Mouse (Mus musculus) neural tube, embryonic 10.5 days (tissue): Measurements from ENCODE around the gene Ncr1.
"Not testable (repeated sequence)": the region's sequence is repeated elsewhere in the genome, so short reads cannot be mapped to it uniquely, and the experiment has no call there.

Source experiments
- DNase-seq: peaks from one replicate; pipeline ENCODE4 v3.0.0-alpha.2; 2017; ENCODE audit warnings: low spot score; ENCODE audit errors: extremely low spot score

Ncr1 gene

DNA sequence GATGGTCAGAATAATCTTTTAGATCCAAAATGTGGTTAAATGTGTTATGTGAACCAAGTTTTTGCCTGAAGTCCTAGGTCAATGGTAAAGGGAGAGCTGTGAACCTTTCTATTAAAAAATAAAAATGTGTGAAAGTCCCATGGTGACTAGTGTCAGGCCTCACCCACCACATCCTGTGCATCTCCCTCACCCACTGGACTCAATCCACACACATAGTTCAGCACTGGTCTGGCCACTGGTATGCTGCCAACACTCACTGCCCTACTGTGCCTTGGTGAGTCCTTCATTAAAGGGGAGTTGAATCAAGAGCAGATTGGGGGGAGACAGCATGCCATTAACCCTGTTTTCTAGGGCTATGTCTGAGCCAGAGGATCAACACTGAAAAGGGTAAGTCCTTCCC lies at the start of gene Ncr1:
Ncr1 (plus strand) TSS at position 216 of the 400 bp plus-strand sequence.
- DNase-seq, result no peak

DNA sequence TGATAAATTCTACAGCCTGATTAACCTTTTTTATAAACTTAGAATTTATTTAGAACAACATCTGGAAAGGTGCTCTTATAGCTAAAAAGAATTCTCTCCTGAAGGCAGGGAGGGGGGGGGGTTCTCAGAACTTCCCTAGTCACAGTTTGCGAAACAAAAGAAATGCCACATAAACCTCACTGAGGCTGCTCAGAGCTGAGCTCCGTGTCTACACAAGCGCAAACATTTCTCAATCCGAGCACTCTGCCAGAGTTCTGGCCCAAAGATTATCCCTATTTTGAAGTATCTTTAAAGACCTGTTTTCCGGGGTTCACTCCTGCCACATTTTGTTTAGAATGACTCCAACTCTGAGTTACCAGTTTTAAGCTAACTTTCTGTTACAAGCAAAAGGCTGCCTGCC lies 44.9 kb upstream of the Ncr1 start:
- no peak for DNase-seq

GRCm38 (mm10) chr7:4297189-4297588 lies 40.3 kb upstream of the Ncr1 start:
- no peak for DNase-seq

GRCm38 (mm10) chr7:4300166-4300565 lies 37.4 kb upstream of the Ncr1 start:
- DNase-seq, result no peak

DNA sequence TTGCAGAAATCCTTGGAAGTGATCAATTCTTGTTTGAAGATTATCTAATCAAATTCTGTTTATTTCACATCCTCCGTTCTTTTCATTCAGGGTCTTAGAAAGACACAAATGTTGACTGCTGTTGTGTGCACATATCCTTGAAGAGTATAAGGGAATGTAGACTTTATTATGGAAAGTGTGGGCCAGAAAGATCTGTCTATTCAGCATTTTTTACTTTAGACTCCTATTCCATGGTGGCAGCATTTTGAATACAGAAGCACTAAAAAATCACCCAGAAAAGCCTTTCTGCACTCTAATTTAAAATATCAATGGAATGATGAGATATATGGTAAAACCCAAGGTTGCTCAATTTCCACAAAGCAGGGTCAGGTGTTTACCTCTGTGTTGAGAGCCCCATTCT lies 34.1 kb upstream of the Ncr1 start:
- no peak for DNase-seq

GRCm38 (mm10) chr7:4313109-4313508 lies 24.4 kb upstream of the Ncr1 start:
- DNase-seq, result not testable (repeated sequence)

- not testable (repeated sequence) for DNase-seq
Measured at GRCm38 (mm10) chr7:4313531-4313930, 24.0 kb upstream of the Ncr1 start.

DNA sequence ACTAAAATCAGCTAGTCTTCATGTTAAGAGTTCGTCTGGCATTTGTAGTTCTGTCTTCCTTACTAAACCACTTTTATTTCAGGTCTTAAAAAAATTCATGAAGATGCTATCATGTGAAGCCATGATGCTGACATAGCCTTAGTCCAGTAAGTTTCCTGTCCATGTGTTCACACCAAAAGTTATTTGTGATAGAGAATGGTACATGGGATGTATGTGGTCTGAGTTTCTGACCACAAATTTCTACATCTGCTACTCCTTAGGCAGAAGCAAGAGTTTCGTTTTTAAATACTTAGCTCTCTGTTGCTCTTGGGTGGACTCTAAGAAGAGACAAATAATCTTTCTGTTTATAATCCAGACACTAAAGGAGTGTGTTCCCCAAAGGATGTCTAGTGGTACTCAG lies 14.2 kb upstream of the Ncr1 start:
- DNase-seq, result no peak

- DNase-seq, result no peak
Measured at GRCm38 (mm10) chr7:4373521-4373920, 36.0 kb downstream of the Ncr1 start.
